Comparison of ENCODE assay signal across 25 mouse cellular contexts in the genomic region with DNA sequence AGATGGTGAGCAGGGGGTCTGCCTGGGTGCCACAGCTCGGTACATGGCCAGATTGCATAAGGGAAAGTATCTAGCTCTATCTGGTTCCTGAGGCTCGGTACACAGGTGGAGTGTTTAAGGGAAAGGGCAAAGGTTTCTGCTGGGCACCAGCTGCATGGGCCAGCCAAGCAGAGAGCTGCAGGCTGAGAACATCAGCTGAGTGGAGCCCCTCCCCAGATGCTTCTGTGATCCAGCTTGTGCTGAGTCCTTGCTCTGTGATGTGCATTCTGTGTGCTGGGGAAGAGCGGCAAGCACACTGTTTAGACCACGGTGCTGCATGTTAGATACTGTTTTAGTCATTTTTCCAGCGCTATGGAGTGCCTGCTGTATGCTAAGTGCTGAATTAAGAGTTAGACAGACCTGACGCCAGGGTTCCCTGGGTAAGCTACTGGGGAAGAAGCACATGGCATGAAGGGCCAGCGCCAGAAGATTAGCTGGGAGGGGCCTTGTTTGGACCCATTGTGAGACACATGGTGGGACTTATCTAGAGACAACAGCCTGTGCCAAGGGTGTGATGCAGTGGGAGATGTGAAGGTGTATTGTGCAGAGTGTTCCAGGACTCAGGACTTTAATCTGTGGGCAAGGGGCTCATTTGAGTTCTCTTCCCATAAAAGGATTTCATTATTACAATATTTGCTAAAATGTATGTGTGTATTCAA. TPM values are rescaled to one million over a fixed set of nuclear protein-coding genes. Genes with fewer than 3 reads are reported as not detected.
DNase-seq lines count a peak whose midpoint lies in the region; ATAC-seq and TF ChIP-seq lines count a peak whose summit lies in the region.
"Had no signal": no experiment of that assay in that cellular context is flagged by ENCODE, and none has a peak within 500 bp of the region (broad histone marks: within the 10 kb centered on the region; RNA-seq: fewer than 3 reads in every experiment).

No protein-coding gene starts in this region.

- peaks cover 47% of the 10 kb centered on the region for H3K36me3 ChIP-seq in heart, embryonic 10.5 days
- peaks cover 41% of the 10 kb centered on the region for H3K36me3 ChIP-seq in liver, postnatal 0 days (replicated peaks; ENCODE audit: insufficient read depth, low read length)

- WGBS in heart, embryonic 10.5 days: 73% methylated on average over 7 of the region's 7 CpGs
- WGBS in bone marrow, adult 2 months: 75% methylated on average over 7 of the region's 7 CpGs
- WGBS in liver, postnatal 0 days (ENCODE audit: insufficient replicate concordance): 53% methylated on average over 7 of the region's 7 CpGs

- peak; percentile 88 for DNase-seq in heart, embryonic 10.5 days (ENCODE audit: low spot score)
- no peak for DNase-seq in heart, postnatal 25 days (ENCODE audit: low spot score)
- peak; percentile 73 for DNase-seq in liver
- no peak for DNase-seq in liver, postnatal 0 days
- no peak for DNase-seq in lung, postnatal 10 days
- DNase-seq in ovary, postnatal 10 days (ENCODE audit: low spot score): no peak
- DNase-seq: cerebellum, adult 9-11 months; embryo, embryonic 11 days; gastrocnemius, postnatal 14 days; heart, postnatal 10 days; right cerebral cortex, adult 18-20 months; thymus, adult 18-20 months had no signal

- H3K27me3 ChIP-seq in heart, embryonic 10.5 days (ENCODE audit: insufficient read depth, poor library complexity, severe bottlenecking): no peaks in the 10 kb centered on the region
- H3K27me3 ChIP-seq in liver, postnatal 0 days (ENCODE audit: insufficient read depth, low read length): no peaks in the 10 kb centered on the region
- H3K27me3 ChIP-seq: CH12.LX; forebrain, embryonic 15.5 days; limb, embryonic 13.5 days; lung, embryonic 15.5 days; midbrain, embryonic 13.5 days; neural tube, embryonic 12.5 days had no signal

- 0 out of 2 replicates have a peak, but pooled peaks cover 6% of the 10 kb centered on the region for H3K4me1 ChIP-seq in heart, embryonic 10.5 days
- H3K4me1 ChIP-seq in bone marrow, adult 2 months (ENCODE audit: control insufficient read depth, insufficient read depth, low read length): no peaks in the 10 kb centered on the region
- H3K4me1 ChIP-seq in liver, postnatal 0 days (ENCODE audit: insufficient read depth): 0 out of 2 replicates have a peak, but pooled peaks cover 4% of the 10 kb centered on the region
- H3K4me1 ChIP-seq: forebrain, embryonic 15.5 days; limb, embryonic 13.5 days; lung, embryonic 15.5 days; midbrain, embryonic 13.5 days; neural tube, embryonic 12.5 days had no signal

- intact Hi-C loops in heart, postnatal 25 days (cut with DNase I): no loop called here

- H3K4me3 ChIP-seq in heart, embryonic 10.5 days: no peak overlapping the region
- H3K4me3 ChIP-seq in bone marrow, adult 2 months (replicated peaks; ENCODE audit: control insufficient read depth, low read depth, low read length): no peak overlapping the region
- no peak overlapping the region for H3K4me3 ChIP-seq in liver, postnatal 0 days (ENCODE audit: low read depth, low read length)
- H3K4me3 ChIP-seq: forebrain, embryonic 15.5 days; limb, embryonic 13.5 days; lung, embryonic 15.5 days; midbrain, embryonic 13.5 days; neural tube, embryonic 12.5 days had no signal

- no peaks in the 10 kb centered on the region for H3K9me3 ChIP-seq in heart, embryonic 10.5 days
- H3K9me3 ChIP-seq in liver, postnatal 0 days (ENCODE audit: low read length): no peaks in the 10 kb centered on the region
- H3K9me3 ChIP-seq: forebrain, embryonic 15.5 days; limb, embryonic 13.5 days; lung, embryonic 15.5 days; midbrain, embryonic 13.5 days; neural tube, embryonic 12.5 days had no signal

- peak; percentile 66; the same call in 1 of the 2 replicates for TF ChIP-seq EP300 in liver, postnatal 0 days (IDR thresholded peaks at IDR 0.05; ENCODE audit: low read depth)

- no peak overlapping the region for H3K4me2 ChIP-seq in liver, postnatal 0 days (ENCODE audit: low read depth, low read length)
- H3K4me2 ChIP-seq: forebrain, embryonic 15.5 days; hindbrain, embryonic 14.5 days; limb, embryonic 13.5 days; lung, embryonic 15.5 days; midbrain, embryonic 13.5 days; neural tube, embryonic 12.5 days had no signal

- ATAC-seq in liver, postnatal 0 days: peak; percentile 90
- ATAC-seq: forebrain, embryonic 15.5 days; intestine, postnatal 0 days; midbrain, embryonic 13.5 days had no signal

- H3K9ac ChIP-seq in liver, postnatal 0 days (replicated peaks): no peak overlapping the region
- H3K9ac ChIP-seq: forebrain, embryonic 15.5 days; hindbrain, embryonic 14.5 days; limb, embryonic 13.5 days; lung, embryonic 15.5 days; midbrain, embryonic 13.5 days; neural tube, embryonic 12.5 days had no signal

- no peak for TF ChIP-seq POLR2A in bone marrow, adult 2 months (IDR thresholded peaks at IDR 0.05; ENCODE audit: borderline replicate concordance, control insufficient read depth, low read depth, low read length)

- no peak for TF ChIP-seq CTCF in bone marrow, adult 2 months (IDR thresholded peaks at IDR 0.05; ENCODE audit: control insufficient read depth, insufficient read depth, low read length)
- no peak for TF ChIP-seq CTCF in liver, postnatal 0 days (IDR thresholded peaks at IDR 0.05; ENCODE audit: low read depth)

- H3K27ac ChIP-seq in heart, embryonic 10.5 days: peak overlapping the region; percentile 59; the same call in 1 of the 2 replicates
- peak overlapping the region; percentile 0; the same call in 1 of the 2 replicates for H3K27ac ChIP-seq in bone marrow, adult 2 months (ENCODE audit: control insufficient read depth, insufficient read depth, low read depth, low read length, poor library complexity)
- no peak overlapping the region for H3K27ac ChIP-seq in liver, postnatal 0 days (ENCODE audit: low read depth)
- H3K27ac ChIP-seq: forebrain, embryonic 15.5 days; hindbrain, embryonic 14.5 days; limb, embryonic 13.5 days; lung, embryonic 15.5 days; macrophage; midbrain, embryonic 13.5 days; neural tube, embryonic 12.5 days had no signal

RNA-seq across cellular contexts. Expression of a gene that starts 4.3 kb away (rescaled TPM):
- 1.5 TPM in 1 of 2 replicates, not detected in the other for polyA plus RNA-seq in heart, embryonic 10.5 days (2016; fragmentation: Nextera tagmentation; extraction: Ambion mirVana)
- not detected for total RNA-seq in heart, postnatal 25 days (2021)
- not detected in 2 replicates for polyA plus RNA-seq in bone marrow, adult 2 months (2011; ENCODE audit: insufficient read depth, insufficient read length, low replicate concordance, missing spikeins)
- 1.2 and 1.9 TPM in 2 replicates for polyA plus RNA-seq in liver, postnatal 0 days (2015; fragmentation: Nextera tagmentation; extraction: Ambion mirVana)
- total RNA-seq: gastrocnemius, postnatal 14 days; heart, adult 8-10 months; left cerebral cortex, postnatal 10 days had no signal
- polyA plus RNA-seq: embryonic facial prominence, embryonic 14.5 days; macrophage had no signal

RNA-seq across cellular contexts. Expression of a gene that starts 7.6 kb away (rescaled TPM):
- 16.5 and 16.8 TPM in 2 replicates for polyA plus RNA-seq in heart, embryonic 10.5 days (2016; fragmentation: Nextera tagmentation; extraction: Ambion mirVana)
- 10 to 100 TPM; 16.5 to 16.6 TPM for total RNA-seq in heart, postnatal 25 days (2021)
- polyA plus RNA-seq in bone marrow, adult 2 months (2011; ENCODE audit: insufficient read depth, insufficient read length, low replicate concordance, missing spikeins): 8.9 and 15.2 TPM in 2 replicates
- polyA plus RNA-seq in liver, postnatal 0 days (2015; fragmentation: Nextera tagmentation; extraction: Ambion mirVana): 15.8 and 17.1 TPM in 2 replicates

RNA-seq across cellular contexts. Expression of a gene that starts 11.1 kb away (rescaled TPM):
- 404 and 515 TPM in 2 replicates for polyA plus RNA-seq in heart, embryonic 10.5 days (2016; fragmentation: Nextera tagmentation; extraction: Ambion mirVana)
- 100 to 1,000 TPM; 685 to 720 TPM for total RNA-seq in heart, postnatal 25 days (2021)
- 34.0 and 66.7 TPM in 2 replicates for polyA plus RNA-seq in bone marrow, adult 2 months (2011; ENCODE audit: insufficient read depth, insufficient read length, low replicate concordance, missing spikeins)
- polyA plus RNA-seq in liver, postnatal 0 days (2015; fragmentation: Nextera tagmentation; extraction: Ambion mirVana): 248 and 260 TPM in 2 replicates

RNA-seq across cellular contexts. Expression of a gene that starts 23.6 kb away (rescaled TPM):
- 22.8 and 29.6 TPM in 2 replicates for polyA plus RNA-seq in heart, embryonic 10.5 days (2016; fragmentation: Nextera tagmentation; extraction: Ambion mirVana)
- total RNA-seq in heart, postnatal 25 days (2021): 1 to 10 TPM; 7.6 to 9.9 TPM
- 1.3 and 1.9 TPM in 2 replicates for polyA plus RNA-seq in bone marrow, adult 2 months (2011; ENCODE audit: insufficient read depth, insufficient read length, low replicate concordance, missing spikeins)
- polyA plus RNA-seq in liver, postnatal 0 days (2015; fragmentation: Nextera tagmentation; extraction: Ambion mirVana): 1.6 TPM in 2 replicates

Comparison
In these comparisons a context has a peak if more than half of its experiments do, and no peak if none do; other contexts are left out.
1. DNase-seq: peak in heart, embryonic 10.5 days (single experiment) and liver (single experiment); none in heart, postnatal 25 days (single experiment), liver, postnatal 0 days (single experiment), lung, postnatal 10 days (single experiment) and ovary, postnatal 10 days (single experiment).